Mouse (Mus musculus): Measurements from ENCODE around the gene Igfbp3.

The Igfbp3 gene

GRCm38 (mm10) chr11:7160637-7161101 is 53.1 kb downstream of the Igfbp3 start:
- DNase-seq, result peak; percentile 59 to 64

- DNase-seq, result peak in 1 of 2 experiments; percentile 17
Observed at GRCm38 (mm10) chr11:7160146-7160545, 53.6 kb downstream of the Igfbp3 start.

DNA sequence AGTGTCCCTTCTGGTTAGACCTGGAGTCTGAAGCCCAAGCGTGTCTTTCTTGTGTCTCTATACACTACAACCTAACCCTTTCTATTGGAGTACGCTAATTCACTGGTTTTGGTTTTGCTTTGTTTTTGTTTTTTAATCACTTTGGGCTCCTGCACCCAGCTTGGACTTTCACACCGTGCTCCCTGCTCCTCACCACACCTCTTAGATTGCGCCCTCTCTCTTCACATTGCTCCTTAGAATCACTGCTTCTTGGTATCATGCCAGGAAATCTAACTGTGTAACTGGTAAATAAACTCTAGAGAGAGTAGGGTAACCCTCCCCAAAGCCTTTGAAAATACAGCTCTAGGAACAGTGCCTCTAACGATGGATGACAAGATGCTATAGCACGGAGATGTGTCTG is 55.5 kb downstream of the Igfbp3 start:
- no peak for DNase-seq

GRCm38 (mm10) chr11:7156427-7156826 is 57.3 kb downstream of the Igfbp3 start:
- no peak for DNase-seq
